Mouse (Mus musculus) thymus, adult 2 months (tissue): ENCODE results near the gene Barhl1.

Source experiments
- CTCF ChIP-seq: fragments of 200-500 bp; IDR thresholded peaks from 2 replicates; pipeline ENCODE4 v1.5.1; 2012; ENCODE audit warnings: mild to moderate bottlenecking, control low read depth, low read length, moderate library complexity, borderline replicate concordance; ENCODE audit not compliant: control insufficient read depth, poor library complexity, insufficient read depth; ENCODE audit errors: extremely low read depth
- POLR2A ChIP-seq: fragments of 200-500 bp; IDR thresholded peaks from 2 replicates; pipeline ENCODE4 v1.6.1; 2012; ENCODE audit warnings: mild to moderate bottlenecking, low read length, control low read depth, moderate library complexity; ENCODE audit not compliant: control insufficient read depth, poor library complexity, insufficient read depth; ENCODE audit errors: extremely low read depth

- TF ChIP-seq CTCF, result no peak
- no peak for TF ChIP-seq POLR2A
Measured at GRCm38 (mm10) chr2:28917156-28917517, 669 bp upstream of the Barhl1 start.
